Mouse (Mus musculus) testis, postnatal 14 days (tissue): ENCODE measurements at regions not wholly inside any gene's neighbourhood (a gene's known extent, or its start where the extent isn't known, plus 50 kb on each side); places are given as distances from the start of the nearest gene placed in this dataset.

Experiments
- DNase-seq: peaks from one replicate; pipeline ENCODE4 v3.0.0; 2021; ENCODE audit warnings: low spot score

GRCm38 (mm10) chr3:40058719-40059420 is 472.2 kb upstream of the Intu start:
- no peak for DNase-seq

GRCm38 (mm10) chr3:40070137-40070667 is 460.9 kb upstream of the Intu start:
- no peak for DNase-seq

GRCm38 (mm10) chr3:40076824-40077223 is 454.3 kb upstream of the Intu start:
- no peak for DNase-seq

GRCm38 (mm10) chr3:40085116-40085515 is 446.0 kb upstream of the Intu start:
- DNase-seq = peak; percentile 0

GRCm38 (mm10) chr3:40091773-40092343 is 439.2 kb upstream of the Intu start:
- DNase-seq = peak; percentile 0

- no peak for DNase-seq
These were observed 438.2 kb upstream of the Intu start for GRCm38 (mm10) chr3:40092765-40093368.

GRCm38 (mm10) chr3:40094040-40094439 is 437.0 kb upstream of the Intu start:
- DNase-seq = no peak

- DNase-seq = no peak
These were observed 436.4 kb upstream of the Intu start for GRCm38 (mm10) chr3:40094701-40095100.

GRCm38 (mm10) chr3:40102698-40103097 is 428.4 kb upstream of the Intu start:
- no peak for DNase-seq

GRCm38 (mm10) chr3:40114811-40115210 is 416.3 kb upstream of the Intu start:
- peak; percentile 13 for DNase-seq

- DNase-seq = no peak
These were observed 412.5 kb upstream of the Intu start for GRCm38 (mm10) chr3:40118551-40118950.

- no peak for DNase-seq
These were observed 411.6 kb upstream of the Intu start for GRCm38 (mm10) chr3:40119462-40119861.

- no peak for DNase-seq
These were observed 410.7 kb upstream of the Intu start for GRCm38 (mm10) chr3:40120298-40120875.

GRCm38 (mm10) chr3:40123558-40124236 is 407.4 kb upstream of the Intu start:
- DNase-seq = no peak

GRCm38 (mm10) chr3:40126903-40127302 is 404.2 kb upstream of the Intu start:
- DNase-seq = no peak

- DNase-seq = no peak
These were observed 400.1 kb upstream of the Intu start for GRCm38 (mm10) chr3:40130858-40131584.

GRCm38 (mm10) chr3:40138671-40139070 is 392.4 kb upstream of the Intu start:
- no peak for DNase-seq

GRCm38 (mm10) chr3:40142229-40142628 is 388.9 kb upstream of the Intu start:
- DNase-seq = no peak

GRCm38 (mm10) chr3:40158631-40159030 is 372.5 kb upstream of the Intu start:
- no peak for DNase-seq

GRCm38 (mm10) chr3:40159591-40160145 is 371.4 kb upstream of the Intu start:
- no peak for DNase-seq

- no peak for DNase-seq
These were observed 366.9 kb upstream of the Intu start for GRCm38 (mm10) chr3:40164181-40164580.
